Mouse (Mus musculus): ENCODE results near the gene Ndrg2.
"Not testable (repeated sequence)": the region's sequence is repeated elsewhere in the genome, so short reads cannot be mapped to it uniquely, and the experiment has no call there.

The Ndrg2 gene

GRCm38 (mm10) chr14:51913960-51914762 lies at the start of gene Ndrg2:
Ndrg2 (minus strand) TSS chr14:51914158.
- DNase-seq (ENCODE audit: low read depth, low spot score) = peak; percentile 65

GRCm38 (mm10) chr14:51960316-51960715 lies 46.4 kb upstream of the Ndrg2 start:
- DNase-seq (ENCODE audit: low read depth, low spot score) = peak; percentile 0

- peak; percentile 2 for DNase-seq (ENCODE audit: low read depth, low spot score)
Measured at GRCm38 (mm10) chr14:51943336-51943735, 29.4 kb upstream of the Ndrg2 start.

- no peak for DNase-seq (ENCODE audit: low read depth, low spot score)
Measured at GRCm38 (mm10) chr14:51942236-51942635, 28.3 kb upstream of the Ndrg2 start.

DNA sequence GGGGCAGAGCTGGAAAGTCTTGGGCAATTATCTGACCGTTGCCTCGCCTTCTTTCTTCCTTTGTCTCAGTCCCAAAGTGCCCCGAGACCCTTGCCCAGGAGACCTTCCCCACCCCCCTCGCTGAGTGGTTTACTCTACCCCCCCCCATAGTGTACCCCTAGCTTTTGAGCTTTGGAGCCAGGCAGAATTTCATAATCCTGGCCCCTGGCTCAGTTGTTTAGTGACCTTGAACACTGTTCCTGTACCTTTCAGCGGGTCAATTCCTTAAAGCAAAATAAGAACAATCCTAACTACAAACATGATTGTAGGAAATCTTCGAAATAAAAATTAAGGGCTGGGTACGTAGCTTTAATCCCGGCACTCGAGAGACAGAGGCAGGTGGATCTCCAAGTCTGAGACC lies 27.6 kb upstream of the Ndrg2 start:
- no peak for DNase-seq (ENCODE audit: low read depth, low spot score)

DNA sequence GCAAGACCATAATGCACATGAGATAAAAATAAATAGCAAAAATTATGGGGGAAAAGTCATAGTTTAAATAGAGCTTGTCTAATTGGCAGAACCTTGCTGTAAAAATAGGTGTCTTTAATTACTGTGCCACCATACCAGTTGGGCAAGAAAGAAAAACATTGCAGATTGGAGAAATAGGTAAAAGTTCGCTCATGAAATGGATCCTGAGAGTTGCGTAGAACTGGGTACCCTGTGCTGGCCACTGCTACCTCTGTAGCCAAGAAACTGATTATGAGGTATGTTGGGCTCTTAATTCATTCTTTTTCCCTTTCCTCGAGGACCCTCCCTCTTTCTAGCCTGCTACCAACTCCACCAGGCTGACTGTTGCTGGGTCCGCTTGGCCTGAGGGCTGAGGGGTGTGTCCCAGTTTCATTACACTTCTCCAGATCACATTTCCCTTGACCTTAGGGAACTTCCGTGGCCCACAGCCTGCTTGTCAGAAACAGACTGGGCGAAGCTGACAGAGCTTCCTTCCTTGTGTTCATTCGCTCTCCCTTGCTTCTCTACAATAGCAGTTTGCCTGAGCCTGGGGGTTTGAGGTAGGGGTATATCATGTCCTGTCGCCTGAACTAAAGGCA lies 27.1 kb upstream of the Ndrg2 start:
- DNase-seq (ENCODE audit: low read depth, low spot score) = peak; percentile 48

DNA sequence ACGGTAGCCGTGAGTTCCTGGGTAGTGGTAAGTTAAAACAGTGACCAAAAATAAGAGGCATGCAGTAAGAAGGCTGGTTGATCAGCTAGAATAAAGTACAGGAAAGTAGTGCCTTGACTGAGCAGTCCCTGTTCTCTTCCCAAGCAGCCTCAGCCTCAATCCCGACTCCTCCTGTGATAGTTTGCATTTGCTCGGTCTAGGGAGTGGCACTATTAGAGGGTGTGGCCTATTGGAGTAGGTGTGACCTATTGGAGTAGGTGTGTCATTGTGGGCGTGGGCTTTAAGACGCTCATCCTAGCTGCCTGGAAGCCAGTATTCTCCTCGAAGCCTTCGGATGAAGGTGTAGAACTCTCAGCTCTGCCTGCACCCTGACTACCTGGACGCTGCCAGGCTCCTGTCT lies 25.0 kb upstream of the Ndrg2 start:
- DNase-seq (ENCODE audit: low read depth, low spot score) = peak; percentile 60

DNA sequence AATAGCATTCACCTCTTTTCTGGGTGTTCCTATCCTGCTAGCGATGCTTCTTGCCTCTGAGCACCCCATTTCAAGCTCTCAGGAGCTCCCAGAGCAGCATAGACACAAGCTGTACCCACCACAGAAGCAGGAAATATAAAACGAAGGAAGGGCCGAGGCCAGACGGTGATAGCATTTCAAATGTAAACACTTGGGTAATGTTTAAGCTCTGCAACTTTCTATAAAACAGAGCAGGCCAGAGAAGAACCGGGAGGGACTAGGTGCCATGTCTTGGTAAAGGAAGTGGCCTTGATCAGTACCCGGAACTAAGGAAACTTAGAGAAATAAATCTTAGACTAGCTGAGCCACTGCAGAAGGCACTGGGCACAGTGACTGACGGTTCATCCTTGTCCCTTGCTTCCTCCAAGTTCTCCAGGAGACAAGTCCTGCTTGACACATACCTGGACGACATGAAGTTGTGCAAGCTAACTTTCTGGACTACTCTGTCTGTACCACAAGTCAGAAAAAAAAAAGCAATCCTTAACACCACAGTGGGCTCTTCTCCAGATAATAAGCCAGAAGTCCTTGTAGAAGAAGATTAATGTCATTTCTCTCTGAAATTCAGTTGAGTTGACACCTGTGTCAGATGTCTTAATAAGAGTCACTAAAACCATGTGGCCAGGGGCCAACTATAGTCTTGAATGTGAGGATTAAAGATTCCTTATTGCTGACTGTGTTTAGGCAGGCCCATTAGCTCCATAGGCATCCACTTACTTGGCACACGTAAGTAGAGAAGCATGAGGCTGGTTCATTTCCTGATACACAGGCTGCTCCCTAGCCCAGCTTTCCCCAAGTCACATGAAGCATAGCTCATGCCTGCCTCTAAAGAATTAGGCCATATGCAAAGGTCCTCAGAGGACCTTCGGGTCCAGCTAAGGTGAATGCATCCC lies 18.4 kb upstream of the Ndrg2 start:
- no peak for DNase-seq (ENCODE audit: low read depth, low spot score)

DNA sequence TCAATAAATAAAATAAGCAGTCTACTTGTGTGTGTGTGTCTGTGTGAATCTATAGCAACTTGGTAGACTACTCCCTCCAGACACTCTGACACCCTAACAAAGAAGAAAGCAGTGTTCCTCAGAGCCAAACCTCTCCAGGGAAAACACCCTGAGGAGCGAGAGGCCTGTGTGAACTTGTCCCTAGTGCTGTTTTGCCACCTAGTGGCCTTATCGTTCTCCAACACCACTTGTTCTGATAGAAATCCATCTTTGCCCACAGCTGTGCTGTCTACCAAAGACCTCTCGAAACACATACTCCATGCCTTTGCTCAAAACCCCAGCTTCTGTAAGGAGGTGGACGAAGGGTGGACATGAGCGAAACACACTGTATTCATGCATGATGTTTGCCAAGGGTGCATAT lies 16.9 kb upstream of the Ndrg2 start:
- DNase-seq (ENCODE audit: low read depth, low spot score) = peak; percentile 72

DNA sequence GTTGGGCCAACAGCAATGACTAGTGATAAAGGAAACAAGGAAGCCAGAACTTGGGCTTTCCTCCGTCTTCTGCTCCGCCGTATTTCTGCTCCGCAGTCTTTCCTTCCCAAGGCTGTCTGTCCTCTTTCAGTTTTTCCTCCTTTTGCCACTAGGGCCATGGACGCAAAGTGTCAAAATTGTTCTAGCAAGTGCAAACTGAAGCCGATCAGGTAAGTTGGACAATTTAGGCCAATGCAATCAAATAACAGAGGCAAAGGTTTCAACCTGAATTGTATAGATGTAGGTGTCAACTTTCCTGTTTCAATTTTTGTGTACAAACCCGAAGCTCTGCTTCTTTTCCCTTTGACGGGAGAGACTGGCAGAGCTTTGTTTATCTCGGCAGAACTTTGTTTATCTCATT lies 16.0 kb upstream of the Ndrg2 start:
- DNase-seq (ENCODE audit: low read depth, low spot score) = no peak

DNA sequence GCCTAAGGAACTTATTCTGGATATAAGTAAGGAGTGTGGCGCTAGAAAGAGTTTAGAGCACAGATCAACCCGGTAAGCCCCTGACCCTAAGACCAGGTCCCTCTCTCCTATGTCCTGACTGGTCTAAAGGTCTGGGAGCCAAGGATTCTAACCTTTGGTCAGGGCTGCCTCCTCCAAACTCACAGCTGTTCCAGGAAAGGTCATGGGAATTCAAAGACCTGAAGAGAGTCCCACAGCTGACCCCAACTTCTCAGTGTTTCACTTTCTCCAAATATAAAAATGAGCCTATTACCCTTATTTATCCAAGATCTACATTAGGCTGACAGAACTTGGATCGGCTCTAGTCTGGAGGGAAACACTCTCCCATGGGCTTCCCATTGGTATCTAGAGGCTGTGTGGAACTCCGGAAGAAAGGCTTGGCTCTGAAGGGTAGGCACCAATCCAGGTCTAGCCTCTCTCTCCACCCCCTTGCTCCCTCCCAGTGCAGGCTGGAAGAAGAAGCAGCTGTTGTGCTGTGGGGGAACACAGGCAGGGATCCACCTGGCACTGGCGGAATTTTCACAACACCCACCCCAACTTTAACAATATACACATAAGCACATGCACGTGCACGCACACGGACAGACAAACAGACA lies 15.5 kb upstream of the Ndrg2 start:
- DNase-seq (ENCODE audit: low read depth, low spot score) = no peak

DNA sequence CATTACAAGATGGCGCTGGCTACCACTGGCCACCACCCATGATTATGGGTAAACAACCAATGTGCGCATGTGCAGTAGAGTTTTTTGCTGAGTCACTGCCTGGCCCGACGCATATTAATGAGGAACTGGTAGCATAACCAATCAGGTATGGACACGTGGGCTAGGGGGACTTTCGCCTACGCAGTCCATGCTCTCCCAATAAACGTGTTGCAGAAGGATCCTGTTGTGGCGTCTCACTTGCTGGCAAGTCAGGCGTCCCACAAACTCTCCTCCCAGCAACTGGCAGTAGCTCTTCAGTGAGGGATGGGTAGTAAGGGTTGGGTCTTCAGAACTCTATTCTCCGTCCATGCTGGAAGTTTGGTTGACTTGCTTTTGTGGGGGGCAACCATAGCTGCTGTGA lies 13.0 kb upstream of the Ndrg2 start:
- not testable (repeated sequence) for DNase-seq (ENCODE audit: low read depth, low spot score)

- no peak for DNase-seq (ENCODE audit: low read depth, low spot score)
Measured at GRCm38 (mm10) chr14:51923492-51923891, 9.5 kb upstream of the Ndrg2 start.

DNA sequence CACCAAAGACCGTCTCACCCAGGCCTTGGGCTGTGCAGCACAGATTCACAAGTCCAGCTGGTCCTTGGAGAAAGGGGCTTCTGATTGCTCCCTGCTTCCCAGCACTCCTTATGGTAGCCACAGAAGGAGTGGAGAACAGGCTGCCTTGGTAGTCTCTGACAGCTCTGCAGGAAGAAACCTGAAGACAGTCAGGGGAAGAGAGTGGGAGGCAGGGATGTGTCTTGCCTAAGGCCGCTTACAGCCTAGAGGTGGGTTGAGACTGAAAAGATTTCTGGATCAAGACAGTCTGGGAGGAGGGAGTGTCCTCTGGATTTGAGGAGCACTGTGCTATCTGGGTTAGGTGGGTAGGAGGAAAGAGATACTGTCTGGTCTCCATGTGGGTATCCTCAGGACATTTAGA lies 9.0 kb upstream of the Ndrg2 start:
- DNase-seq (ENCODE audit: low read depth, low spot score) = no peak

DNA sequence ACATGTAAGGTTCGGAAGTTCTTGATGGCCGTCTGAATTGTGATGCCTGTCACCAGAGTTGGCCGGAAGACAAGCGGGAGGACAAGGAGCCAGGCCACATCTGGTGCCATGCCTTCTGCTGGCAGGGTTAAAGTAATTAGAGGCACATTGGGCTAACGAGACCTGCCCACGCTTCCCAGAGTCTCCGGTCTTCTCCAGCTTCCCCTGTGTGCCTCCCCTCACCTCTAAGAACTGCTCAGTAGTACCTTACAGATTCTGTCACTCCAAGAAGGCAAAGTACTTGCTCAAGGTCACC lies 8.6 kb upstream of the Ndrg2 start, which contains the start of gene Rnase13:
Gene Rnase13 (minus strand): TSS at position 203 of the 295 bp plus-strand sequence.
- no peak for DNase-seq (ENCODE audit: low read depth, low spot score)

- no peak for DNase-seq (ENCODE audit: low read depth, low spot score)
Measured at GRCm38 (mm10) chr14:51921759-51922570, 8.0 kb upstream of the Ndrg2 start.

DNA sequence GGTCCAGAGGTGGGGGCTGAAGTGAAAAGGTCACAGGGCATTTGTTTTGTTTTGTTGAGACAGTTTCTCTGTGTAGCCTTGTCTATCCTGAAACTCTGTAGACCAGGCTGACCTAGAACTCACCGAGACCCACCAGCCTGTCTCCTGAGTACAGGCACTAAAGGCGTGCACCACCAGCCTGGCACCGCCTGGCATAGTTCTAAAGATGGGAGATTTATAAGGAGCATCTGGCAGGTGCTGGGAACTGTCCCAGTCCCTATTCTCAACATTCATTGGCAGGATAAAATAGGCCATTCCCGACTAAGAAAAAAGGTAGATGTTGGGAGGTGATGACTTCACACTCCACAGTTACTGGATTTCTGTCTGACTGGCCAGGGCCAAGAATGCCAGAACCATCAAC lies 5.0 kb upstream of the Ndrg2 start:
- no peak for DNase-seq (ENCODE audit: low read depth, low spot score)

DNA sequence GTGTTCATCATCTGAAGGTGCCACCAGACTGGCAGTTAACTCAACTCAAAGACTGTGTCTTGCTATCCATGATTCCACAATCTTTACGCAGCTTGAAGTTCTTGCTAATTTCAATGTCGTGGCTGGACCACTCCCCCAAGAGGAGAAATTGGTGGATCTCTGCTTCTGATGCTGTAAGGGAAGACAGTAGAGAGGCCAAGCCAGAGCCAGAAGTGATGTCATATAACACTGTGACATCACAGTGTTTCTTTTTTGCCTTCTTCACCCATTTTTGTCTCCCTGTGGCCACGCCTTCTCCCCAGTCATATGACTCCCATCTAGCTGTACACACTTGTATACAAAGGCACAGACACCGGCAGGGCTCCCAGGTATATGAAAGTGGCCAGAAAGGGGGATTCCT lies 4.2 kb upstream of the Ndrg2 start, which contains the start of gene Tppp2:
Gene Tppp2 (plus strand): TSS at position 301 of the 400 bp plus-strand sequence.
- DNase-seq (ENCODE audit: low read depth, low spot score) = no peak

DNA sequence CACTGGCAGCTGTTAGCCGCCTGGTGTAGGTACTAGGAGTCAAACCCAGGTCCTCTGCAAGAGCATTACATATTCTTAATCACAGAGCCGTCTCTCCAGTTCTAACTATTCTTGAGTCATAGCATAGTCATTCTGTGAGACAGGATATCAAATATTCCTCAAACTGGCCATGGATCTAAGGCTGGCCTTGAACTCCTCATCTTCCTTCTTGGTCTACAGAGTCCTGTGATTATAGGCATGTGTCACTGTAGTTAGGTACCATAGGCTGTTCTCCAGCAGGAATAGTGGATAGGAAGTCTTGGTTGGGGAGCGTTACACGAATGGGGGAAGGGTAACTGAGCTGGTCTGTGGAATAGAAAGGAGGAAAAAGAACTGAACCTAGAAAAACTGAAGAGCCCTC lies 2.6 kb upstream of the Ndrg2 start:
- DNase-seq (ENCODE audit: low read depth, low spot score) = no peak

DNA sequence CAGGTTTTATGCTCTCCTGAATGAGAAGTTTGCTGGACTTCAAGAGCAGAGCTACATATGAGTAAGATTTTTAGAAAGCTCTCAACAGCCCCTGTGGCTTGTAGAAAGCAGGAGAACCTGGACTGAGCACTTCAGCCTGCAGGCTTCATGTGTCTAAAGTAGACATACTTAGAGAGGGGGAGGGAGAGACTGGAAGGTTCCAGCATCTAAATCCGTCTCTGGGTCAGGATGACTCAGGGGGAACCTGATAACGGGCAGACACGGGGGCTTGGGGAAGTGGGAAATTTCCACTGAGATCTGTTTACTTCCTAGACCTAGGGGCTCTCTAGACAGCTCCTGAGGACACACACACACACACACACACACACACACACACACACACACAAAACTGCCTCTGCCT lies 1.1 kb upstream of the Ndrg2 start:
- DNase-seq (ENCODE audit: low read depth, low spot score) = no peak

Data from R1 (cell line).